22 mouse cellular contexts compared by ENCODE assay signal in genomic region chr13:18896789-18897188, GRCm38 (mm10). TPM values are rescaled to one million over a fixed set of nuclear protein-coding genes. Genes with fewer than 3 reads are reported as not detected.
"Had no signal": no experiment of that assay in that cellular context is flagged by ENCODE, and none has a peak within 500 bp of the region (broad histone marks: within the 10 kb centered on the region; RNA-seq: fewer than 3 reads in every experiment).

No protein-coding gene starts in this region.

- H3K27ac ChIP-seq: limb, embryonic 12.5 days; limb, embryonic 15.5 days; liver, embryonic 14.5 days; macrophage; stomach, postnatal 0 days had no signal

- H3K36me3 ChIP-seq: limb, embryonic 12.5 days; limb, embryonic 15.5 days had no signal

- H3K4me2 ChIP-seq: limb, embryonic 12.5 days; limb, embryonic 15.5 days; liver, embryonic 11.5 days; lung, embryonic 14.5 days; midbrain, embryonic 11.5 days had no signal

- H3K4me1 ChIP-seq: megakaryocyte, embryonic 14.5 days had no signal

- H3K4me3 ChIP-seq: limb, embryonic 12.5 days; limb, embryonic 15.5 days; megakaryocyte, embryonic 14.5 days had no signal

- H3K9ac ChIP-seq: limb, embryonic 12.5 days; limb, embryonic 15.5 days; liver, embryonic 14.5 days; liver, postnatal 0 days; lung, embryonic 14.5 days had no signal

- H3K27me3 ChIP-seq: limb, embryonic 12.5 days; limb, embryonic 15.5 days; megakaryocyte, embryonic 14.5 days had no signal

- ATAC-seq: liver, postnatal 0 days; lung, postnatal 0 days had no signal

- DNase-seq: kidney, adult 9 months; kidney, postnatal 14 days; kidney, postnatal 4 days; left cerebral cortex, postnatal 4 days; liver, postnatal 0 days; lung, embryonic 14.5 days; midbrain, embryonic 14.5 days; right cerebral cortex, adult 18-20 months; right cerebral cortex, postnatal 14 days; right cerebral cortex, postnatal 4 days; thymus, adult 2 months; thymus, postnatal 14 days; thymus, postnatal 4 days had no signal

- H3K9me3 ChIP-seq: limb, embryonic 12.5 days; limb, embryonic 15.5 days; megakaryocyte, embryonic 14.5 days had no signal

RNA-seq across cellular contexts. Expression of gene Amph, which starts 51.2 kb away (rescaled TPM):
- polyA plus RNA-seq: macrophage had no signal
